Mouse (Mus musculus) hindlimb bud, embryonic 11.5 days (tissue): ENCODE data around the gene Actr5.

Experiments used
- DNase-seq: peaks from one replicate; pipeline ENCODE4 v3.0.0-alpha.2; 2012; ENCODE audit warnings: low read depth, low spot score; ENCODE audit errors: extremely low spot score

Gene Actr5

GRCm38 (mm10) chr2:158613541-158614417 lies 10.9 kb upstream of the Actr5 start:
- DNase-seq, result no peak

DNA sequence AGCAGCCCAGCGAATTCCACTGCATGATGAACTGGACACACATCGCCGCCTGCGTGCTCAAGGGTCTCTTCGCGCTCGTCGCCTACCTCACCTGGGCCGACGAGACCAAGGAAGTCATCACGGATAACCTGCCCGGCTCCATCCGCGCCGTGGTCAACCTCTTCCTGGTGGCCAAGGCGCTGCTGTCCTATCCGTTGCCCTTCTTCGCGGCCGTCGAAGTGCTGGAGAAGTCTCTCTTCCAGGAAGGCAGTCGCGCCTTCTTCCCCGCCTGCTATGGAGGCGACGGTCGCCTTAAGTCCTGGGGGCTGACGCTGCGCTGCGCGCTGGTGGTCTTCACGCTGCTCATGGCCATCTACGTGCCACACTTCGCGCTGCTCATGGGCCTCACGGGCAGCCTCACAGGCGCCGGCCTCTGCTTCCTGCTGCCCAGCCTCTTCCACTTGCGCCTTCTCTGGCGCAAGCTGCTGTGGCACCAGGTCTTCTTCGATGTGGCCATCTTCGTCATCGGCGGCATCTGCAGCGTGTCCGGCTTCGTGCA lies 10.2 kb upstream of the Actr5 start:
- DNase-seq, result no peak

DNA sequence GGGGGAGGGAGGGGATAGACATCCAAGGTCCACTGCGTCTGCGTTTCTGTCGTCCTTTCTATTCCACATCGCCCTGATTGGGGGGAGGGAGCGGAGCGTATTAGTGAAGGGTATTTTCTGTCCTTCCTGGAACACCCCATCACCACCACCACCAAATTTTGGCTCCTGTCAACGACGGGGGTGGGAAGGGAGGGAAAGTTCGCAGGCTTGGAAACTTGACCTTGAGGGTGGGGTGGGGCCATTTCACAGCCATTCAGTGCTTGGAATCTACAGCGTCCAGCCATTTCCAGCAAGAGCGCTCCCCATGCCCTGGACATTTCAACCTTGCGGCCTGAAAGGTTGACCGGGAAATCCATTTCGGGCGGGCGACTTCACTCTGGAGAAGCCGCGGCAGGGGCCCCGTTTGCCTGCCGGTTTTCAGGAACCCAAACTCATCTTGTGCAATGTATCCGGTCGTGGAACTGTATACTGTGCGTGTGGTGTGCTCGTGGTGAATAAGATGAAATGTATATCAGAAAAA lies 9.5 kb upstream of the Actr5 start:
- no peak for DNase-seq

DNA sequence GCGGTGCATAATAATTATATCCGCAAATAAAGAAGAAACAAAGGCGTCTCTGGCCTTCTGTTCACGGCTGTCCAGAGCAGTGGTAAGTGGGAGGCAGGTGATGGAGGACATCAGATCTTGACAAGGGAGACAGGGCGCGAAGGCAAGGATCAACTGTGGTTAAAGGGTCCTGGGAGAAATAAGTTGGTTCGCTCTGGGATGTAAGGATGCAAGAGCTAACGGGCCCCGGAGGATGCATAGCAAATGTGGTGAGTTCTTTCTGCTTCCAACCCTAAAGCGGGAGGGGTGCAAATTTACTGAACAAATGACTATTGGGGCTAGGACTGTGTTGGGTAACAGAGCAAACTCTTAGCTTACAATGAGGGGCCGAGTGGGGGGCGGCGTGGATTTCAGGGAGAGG lies 9.0 kb upstream of the Actr5 start:
- DNase-seq, result no peak

DNA sequence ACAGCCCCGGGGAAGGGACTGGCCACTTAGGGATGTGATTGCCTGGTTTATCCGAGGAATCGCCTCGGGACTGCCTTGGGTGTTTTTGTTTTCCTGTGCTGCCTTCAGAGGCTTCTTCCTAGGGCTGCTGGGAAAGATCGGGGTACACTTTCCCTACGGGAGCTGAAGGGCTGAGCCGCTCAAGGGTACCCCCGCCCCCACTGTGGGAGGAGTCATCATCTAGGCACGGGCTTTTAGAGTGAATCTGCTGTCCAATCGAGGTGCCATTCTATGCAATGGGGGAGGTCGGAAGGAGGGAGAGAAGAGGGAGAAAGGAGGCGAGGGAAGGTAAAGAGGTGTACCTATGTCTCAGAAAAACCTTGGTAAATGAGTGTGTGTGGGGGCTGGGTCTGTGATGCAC lies 8.4 kb upstream of the Actr5 start:
- DNase-seq, result no peak

GRCm38 (mm10) chr2:158616790-158617189 lies 7.9 kb upstream of the Actr5 start:
- no peak for DNase-seq

DNA sequence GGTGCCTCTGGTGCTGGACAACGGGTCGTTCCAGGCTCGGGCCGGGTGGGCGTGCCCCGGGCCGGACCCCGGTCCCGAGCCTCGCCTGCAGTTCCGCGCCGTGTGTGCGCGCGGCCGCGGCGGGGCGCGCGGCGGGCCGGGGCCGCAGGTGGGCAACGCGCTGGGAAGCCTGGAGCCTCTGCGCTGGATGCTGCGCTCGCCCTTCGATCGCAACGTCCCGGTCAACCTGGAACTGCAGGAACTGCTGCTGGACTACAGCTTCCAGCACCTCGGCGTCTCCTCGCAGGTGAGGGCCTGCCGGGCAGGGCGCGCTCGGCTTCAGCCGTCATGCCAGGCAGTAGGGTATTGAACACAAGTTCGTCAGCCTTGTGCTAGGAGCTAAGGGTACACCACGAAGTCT lies 543 bp downstream of the Actr5 start:
- DNase-seq, result no peak

- DNase-seq, result no peak
These were observed 1.0 kb downstream of the Actr5 start for GRCm38 (mm10) chr2:158625697-158626096.

- no peak for DNase-seq
These were observed 4.2 kb downstream of the Actr5 start for GRCm38 (mm10) chr2:158628858-158629257.

DNA sequence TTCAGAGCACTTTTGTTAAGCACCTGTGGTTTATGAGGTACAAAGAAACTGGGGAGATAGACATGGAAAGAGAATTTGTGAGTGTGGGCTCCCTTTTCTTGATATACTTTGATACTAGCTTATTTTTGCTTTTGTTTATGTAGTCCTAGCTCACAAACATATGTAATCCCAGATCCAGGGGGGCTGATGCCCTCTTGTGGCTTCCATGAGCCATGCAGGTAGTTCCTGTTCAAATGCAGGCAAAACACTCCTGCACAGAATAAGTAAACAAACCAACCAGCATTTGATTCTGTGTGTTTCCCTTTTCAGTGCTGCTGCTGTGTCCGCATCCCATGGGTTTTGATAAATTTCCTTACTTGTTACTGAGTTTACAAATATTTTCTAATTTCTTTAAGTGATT lies 4.7 kb downstream of the Actr5 start:
- no peak for DNase-seq

- no peak for DNase-seq
These were observed 7.2 kb downstream of the Actr5 start for GRCm38 (mm10) chr2:158631873-158632272.

DNA sequence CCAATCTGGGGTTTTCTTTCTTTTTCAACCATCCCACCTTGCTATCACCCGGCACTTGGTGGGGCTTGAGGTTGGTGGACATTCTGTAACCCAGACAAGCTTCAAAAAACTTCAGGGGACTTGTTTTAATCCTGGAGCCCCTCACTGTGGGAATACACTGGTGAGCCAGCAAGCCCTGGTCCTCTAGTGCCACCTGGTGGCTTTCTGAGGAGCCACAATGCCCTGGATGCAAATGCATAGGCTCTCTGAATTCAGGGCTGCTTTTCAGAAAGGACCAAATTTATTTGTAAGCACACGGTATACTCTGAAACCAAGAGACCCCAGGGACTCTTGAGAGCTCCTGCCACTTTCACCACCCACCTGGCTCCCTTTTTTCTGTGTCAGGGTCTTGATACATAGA lies 17.2 kb downstream of the Actr5 start:
- no peak for DNase-seq

DNA sequence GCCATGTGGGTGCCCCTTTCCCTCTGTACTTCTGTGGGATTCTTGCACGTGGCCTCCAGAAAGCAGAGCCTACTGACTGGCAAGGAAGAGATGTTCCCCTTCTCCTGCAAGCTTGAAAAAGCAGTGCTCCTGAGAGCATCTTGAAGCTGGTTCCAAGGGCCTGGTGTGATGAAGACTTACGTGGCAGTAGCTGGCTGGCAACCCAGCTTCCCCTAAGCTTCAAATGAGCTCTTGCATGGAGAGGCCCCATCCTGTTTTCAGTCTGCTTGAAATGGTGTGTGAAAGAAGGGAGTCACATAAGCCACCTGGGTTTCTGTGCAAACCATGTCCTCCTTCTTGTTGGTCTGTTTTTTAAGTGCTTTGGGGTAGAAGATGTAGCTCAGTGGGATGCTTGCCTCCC lies 17.9 kb downstream of the Actr5 start:
- no peak for DNase-seq

- no peak for DNase-seq
These were observed 19.1 kb downstream of the Actr5 start for GRCm38 (mm10) chr2:158643791-158644190.

DNA sequence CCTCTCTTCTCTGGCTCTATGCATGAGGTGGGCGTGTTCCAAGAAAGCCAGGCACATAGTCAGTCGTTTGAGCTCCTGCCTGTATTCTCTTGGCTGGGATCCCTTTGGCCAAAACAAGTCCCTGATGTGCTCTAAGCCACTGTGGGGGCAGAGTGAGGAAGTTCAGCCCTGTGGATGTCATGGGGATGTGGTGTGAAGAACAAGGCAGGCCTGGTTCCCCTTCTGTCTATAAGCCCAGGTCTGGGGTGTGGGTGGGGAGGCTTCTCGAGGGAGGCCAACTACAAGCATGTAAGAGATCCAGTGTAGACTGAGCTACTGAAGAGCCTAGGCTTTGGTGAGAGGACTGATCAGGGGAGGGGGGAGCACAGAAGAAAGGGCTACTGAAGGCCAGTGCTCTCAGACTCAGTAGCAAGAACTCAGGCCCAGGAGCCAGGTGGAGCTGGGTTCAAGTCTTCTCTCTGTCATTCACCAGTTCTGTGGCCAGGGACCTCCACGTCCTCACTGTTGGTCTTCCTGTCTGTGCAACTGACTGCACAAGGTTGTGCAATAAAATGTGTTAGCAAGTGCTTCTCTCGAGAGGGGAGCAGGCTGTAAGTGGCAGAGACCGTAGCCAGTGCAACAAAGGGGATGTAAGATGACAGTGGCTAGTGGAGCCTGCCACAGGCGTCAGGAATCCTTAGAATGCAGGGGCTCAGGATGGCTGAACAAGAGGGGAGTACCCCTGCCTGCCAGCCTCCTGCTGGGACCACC lies 26.6 kb downstream of the Actr5 start:
- DNase-seq, result no peak

DNA sequence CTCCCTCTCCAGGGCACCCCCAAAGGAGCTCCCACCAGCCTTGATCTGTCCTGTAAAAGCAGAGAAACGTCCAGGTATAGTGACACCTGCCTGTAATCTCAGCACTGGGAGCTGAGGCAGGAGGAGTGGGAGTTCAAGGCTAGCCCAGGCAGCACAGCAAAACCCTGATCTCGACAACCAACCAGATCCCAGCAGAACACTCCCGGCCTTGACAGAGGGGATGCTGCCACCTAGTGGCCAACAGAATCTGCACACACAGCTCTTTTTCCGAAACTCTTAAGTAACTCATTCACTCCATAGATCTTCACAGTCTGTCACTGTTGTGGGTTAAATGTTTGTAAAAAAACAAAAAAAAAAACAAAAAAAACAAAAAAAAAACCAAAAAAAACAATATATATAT lies 28.3 kb downstream of the Actr5 start:
- DNase-seq, result no peak

- no peak for DNase-seq
These were observed 30.0 kb downstream of the Actr5 start for GRCm38 (mm10) chr2:158654717-158655116.

DNA sequence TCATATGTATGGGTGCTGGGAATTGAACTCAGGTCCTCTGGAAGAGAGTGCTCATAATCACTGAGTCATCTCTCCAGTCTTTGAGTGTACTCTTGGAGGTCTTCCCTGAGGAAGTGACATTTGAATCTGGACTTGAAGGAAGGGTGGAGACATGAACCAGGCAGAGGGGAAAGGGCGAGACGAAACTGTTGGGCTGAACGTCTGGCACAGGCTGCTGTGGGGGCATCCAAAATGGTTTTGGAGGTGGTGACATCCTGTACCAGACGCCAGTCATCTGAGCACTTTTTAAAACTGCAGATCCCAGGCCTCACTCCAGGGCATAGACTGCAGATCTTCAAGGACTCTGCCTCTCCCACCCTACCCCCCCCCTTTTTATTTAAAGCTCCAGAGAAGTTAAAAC lies 31.1 kb downstream of the Actr5 start:
- no peak for DNase-seq

DNA sequence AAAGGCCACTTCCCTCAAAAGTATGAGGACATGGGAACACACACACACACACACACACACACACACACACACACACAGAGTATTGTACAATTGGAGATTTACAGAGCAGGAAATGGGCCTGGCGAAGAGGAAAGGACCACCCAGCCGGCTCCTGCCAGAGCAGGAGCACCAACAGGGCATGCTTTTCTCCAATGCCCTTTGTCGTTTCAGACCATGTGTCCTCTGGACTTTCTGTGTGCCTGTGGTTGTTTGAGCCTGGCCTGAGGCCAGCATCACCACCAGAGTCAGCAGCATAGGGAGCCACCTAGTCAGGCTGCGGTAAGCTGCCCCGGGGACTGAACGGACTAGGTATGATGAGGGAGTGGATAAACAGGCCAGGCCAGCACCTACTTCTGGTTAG lies 34.1 kb downstream of the Actr5 start:
- DNase-seq, result no peak

- DNase-seq, result no peak
These were observed 34.7 kb downstream of the Actr5 start for GRCm38 (mm10) chr2:158659346-158659745.

GRCm38 (mm10) chr2:158665098-158665497 lies 40.4 kb downstream of the Actr5 start, which contains the start of gene Ppp1r16b:
Gene Ppp1r16b (plus strand): TSS chr2:158665398.
- no peak for DNase-seq
